Mouse (Mus musculus): ENCODE measurements around the gene Pitpnm2.

- TF ChIP-seq CTCF (conservative IDR thresholded peaks at IDR 0.05; ENCODE audit: low read length) (no peak), NANOG (IDR thresholded peaks at IDR 0.05; ENCODE audit: borderline replicate concordance, low read length) (no peak)
Measured at GRCm38 (mm10) chr5:124175138-124175537, 74.4 kb downstream of the Pitpnm2 start.
